Mouse (Mus musculus) left cerebral cortex, adult 6 months (tissue): ENCODE measurements around the gene Olfr1230. TPM values are rescaled to one million over a fixed set of nuclear protein-coding genes. Genes with fewer than 3 reads are reported as not detected.

Source experiments
- long read RNA-seq, 2 experiments: library from polyadenylated mRNA; unstranded; transcript quantifications; one replicate each; pipeline ENCODE4 v2.0.0; 2019 to 2020
- polyA plus RNA-seq: library from polyadenylated mRNA; unstranded; fragments of <200 nt; fragmentation: Nextera tagmentation; gene quantifications from 2 replicates; pipeline ENCODE4 v1.2.3, GENCODE M21; 2021

The Olfr1230 gene
- polyA plus RNA-seq = not detected in 2 replicates
- long read RNA-seq, experiment 1 = 0 reads
- long read RNA-seq, experiment 2 = 0 reads

DNA sequence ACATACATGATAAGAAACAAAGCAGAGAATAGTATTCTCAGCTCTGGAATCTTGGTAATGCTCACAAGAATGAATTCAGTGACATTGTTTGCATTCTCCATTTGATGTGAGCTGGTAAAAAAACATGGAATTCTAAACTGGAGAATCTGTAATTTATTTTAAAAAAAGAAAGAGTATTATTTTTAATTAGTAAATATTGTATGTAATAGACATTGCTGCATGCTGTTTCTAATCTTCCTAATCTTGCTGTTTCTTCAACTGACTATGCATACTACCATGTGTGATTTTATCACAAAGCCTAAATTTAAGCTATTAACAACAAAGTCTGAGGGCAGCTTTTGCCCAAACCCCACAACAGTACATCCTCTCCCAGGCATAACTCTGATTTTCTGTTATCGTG lies at the start of gene Olfr1230:
TSS of gene Olfr1230 (minus strand) at position 101 of the 400 bp plus-strand sequence.

GRCm38 (mm10) chr2:89342298-89342697 lies 45.2 kb upstream of the Olfr1230 start, which contains the start of gene Olfr1233:
TSS of gene Olfr1233 (minus strand) at chr2:89342398.

GRCm38 (mm10) chr2:89329575-89329974 lies 32.5 kb upstream of the Olfr1230 start, which contains the start of gene Olfr1232:
TSS of gene Olfr1232 (minus strand) at chr2:89329675.

GRCm38 (mm10) chr2:89306974-89307373 lies 9.9 kb upstream of the Olfr1230 start, which contains the start of gene Olfr1231:
TSS of gene Olfr1231 (minus strand) at chr2:89307074.

DNA sequence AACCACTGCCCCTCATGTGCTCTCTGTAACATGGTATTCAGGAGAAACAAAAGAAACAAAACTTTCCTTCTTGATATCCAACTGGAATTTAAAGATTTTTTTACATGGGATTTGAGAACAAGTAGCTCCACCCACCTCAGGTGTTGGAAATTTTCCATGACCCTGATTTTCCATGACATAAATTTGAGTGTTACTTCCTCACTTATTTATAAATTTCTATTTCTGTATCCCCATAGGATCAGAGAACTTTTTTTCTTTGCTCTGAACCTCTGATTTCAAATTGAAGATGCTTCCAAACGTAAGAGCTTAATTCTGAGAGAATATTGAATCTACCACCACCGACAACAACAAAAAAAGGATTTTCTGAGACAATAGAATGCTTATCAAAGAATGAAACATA lies 9.2 kb downstream of the Olfr1230 start, which contains the start of gene Olfr1229:
TSS of gene Olfr1229 (minus strand) at position 101 of the 400 bp plus-strand sequence.

GRCm38 (mm10) chr2:89253962-89254361 lies 43.1 kb downstream of the Olfr1230 start, which contains the start of gene Olfr1228:
TSS of gene Olfr1228 (minus strand) at chr2:89254062.

Other genes starting within 250 kb of the Olfr1230 start
- gene Olfr1218, start 236.1 kb downstream of the Olfr1230 start, polyA plus RNA-seq = not detected in 2 replicates
- not detected in 2 replicates for gene Olfr1219, start 213.8 kb downstream of the Olfr1230 start, polyA plus RNA-seq
- gene Olfr1220, start 190.4 kb downstream of the Olfr1230 start, polyA plus RNA-seq = not detected in 2 replicates
- gene Olfr1221, start 180.0 kb downstream of the Olfr1230 start, polyA plus RNA-seq = not detected in 2 replicates
- not detected in 2 replicates for gene Olfr1222, start 164.2 kb downstream of the Olfr1230 start, polyA plus RNA-seq
- not detected in 2 replicates for gene Olfr1223, start 145.7 kb downstream of the Olfr1230 start, polyA plus RNA-seq
- not detected in 2 replicates for gene Olfr1224-ps1, start 133.2 kb downstream of the Olfr1230 start, polyA plus RNA-seq
- not detected in 2 replicates for gene Olfr1225, start 122.6 kb downstream of the Olfr1230 start, polyA plus RNA-seq
- gene Olfr1226, start 97.2 kb downstream of the Olfr1230 start, polyA plus RNA-seq = not detected in 2 replicates
- gene Olfr1228, start 43.2 kb downstream of the Olfr1230 start, polyA plus RNA-seq = not detected in 2 replicates
- gene Olfr1229, start 9.3 kb downstream of the Olfr1230 start, polyA plus RNA-seq = not detected in 2 replicates
- gene Olfr1231, start 9.8 kb upstream of the Olfr1230 start, polyA plus RNA-seq = not detected in 2 replicates
- gene Olfr1232, start 32.4 kb upstream of the Olfr1230 start, polyA plus RNA-seq = not detected in 2 replicates
- not detected in 2 replicates for gene Olfr1233, start 45.1 kb upstream of the Olfr1230 start, polyA plus RNA-seq
- gene Olfr1234, start 67.6 kb upstream of the Olfr1230 start, polyA plus RNA-seq = not detected in 2 replicates
- gene Olfr1238, start 112.4 kb upstream of the Olfr1230 start, polyA plus RNA-seq = not detected in 2 replicates
- gene Olfr1239, start 123.1 kb upstream of the Olfr1230 start, polyA plus RNA-seq = not detected in 2 replicates
- not detected in 2 replicates for gene Olfr1240, start 145.7 kb upstream of the Olfr1230 start, polyA plus RNA-seq
- gene Olfr1241, start 189.9 kb upstream of the Olfr1230 start, polyA plus RNA-seq = not detected in 2 replicates
- gene Olfr1242, start 201.1 kb upstream of the Olfr1230 start, polyA plus RNA-seq = not detected in 2 replicates
- not detected in 2 replicates for gene Olfr1243, start 234.2 kb upstream of the Olfr1230 start, polyA plus RNA-seq